Mouse (Mus musculus): ENCODE data around the gene Cntf.

The Cntf gene

GRCm38 (mm10) chr19:12770888-12771287 lies 5.5 kb upstream of the Cntf start:
- in situ Hi-C loops (cut with MboI, MseI) = loop anchor here (5.0 kb wide), 2 partner anchors 41 to 46 kb away; no protein-coding TSS in a partner anchor

- in situ Hi-C loops (cut with MboI, MseI) = no loop called here
These were observed 3.0 kb downstream of the Cntf start for GRCm38 (mm10) chr19:12762212-12763130.

GRCm38 (mm10) chr19:12759656-12760055 lies 5.8 kb downstream of the Cntf start:
- in situ Hi-C loops (cut with MboI, MseI) = no loop called here

DNA sequence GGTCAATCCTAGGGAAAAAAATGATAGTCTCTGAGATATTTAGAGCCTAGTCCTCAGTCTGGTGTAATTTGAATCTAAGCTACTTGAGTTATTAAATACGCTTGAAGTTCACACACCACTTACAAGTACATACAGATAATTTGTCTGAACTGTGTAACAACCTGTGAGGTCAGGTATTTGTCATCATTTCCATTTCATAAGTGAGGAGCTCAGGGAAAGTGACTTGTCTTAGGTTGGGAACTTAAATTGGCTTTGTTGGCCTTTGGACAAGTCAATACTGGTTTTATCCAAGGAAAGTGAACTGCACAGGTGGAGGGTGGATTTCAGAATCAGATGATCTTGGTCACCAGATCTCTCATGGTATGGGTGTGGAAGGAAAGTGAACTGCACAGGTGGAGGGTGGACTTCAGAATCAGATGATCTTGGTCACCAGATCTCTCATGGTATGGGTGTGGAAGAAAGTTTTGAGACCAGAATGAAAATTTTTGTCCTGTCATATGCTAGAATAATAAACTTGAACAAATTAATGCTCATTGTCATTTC lies 6.4 kb downstream of the Cntf start:
- in situ Hi-C loops (cut with MboI, MseI) = no loop called here

DNA sequence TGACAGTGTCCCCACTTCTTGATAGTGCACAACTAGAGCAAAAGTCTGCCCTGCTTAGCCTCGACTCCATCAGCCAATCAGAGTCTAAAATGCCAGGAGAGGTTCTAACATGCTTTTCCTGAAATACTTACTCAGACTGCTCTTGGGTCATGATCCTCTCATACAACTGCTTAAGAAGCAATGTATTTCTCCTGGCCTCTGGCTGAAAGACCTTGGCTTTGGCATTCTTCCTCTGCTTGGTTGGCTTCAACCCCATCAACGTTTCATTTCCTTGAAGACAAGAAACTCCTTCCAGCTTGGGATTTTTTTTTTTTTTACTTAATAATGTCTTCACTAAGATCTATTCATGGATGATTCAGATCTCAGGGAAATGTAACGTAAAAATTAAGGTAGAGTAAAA lies 9.1 kb downstream of the Cntf start:
- in situ Hi-C loops (cut with MboI, MseI) = no loop called here

DNA sequence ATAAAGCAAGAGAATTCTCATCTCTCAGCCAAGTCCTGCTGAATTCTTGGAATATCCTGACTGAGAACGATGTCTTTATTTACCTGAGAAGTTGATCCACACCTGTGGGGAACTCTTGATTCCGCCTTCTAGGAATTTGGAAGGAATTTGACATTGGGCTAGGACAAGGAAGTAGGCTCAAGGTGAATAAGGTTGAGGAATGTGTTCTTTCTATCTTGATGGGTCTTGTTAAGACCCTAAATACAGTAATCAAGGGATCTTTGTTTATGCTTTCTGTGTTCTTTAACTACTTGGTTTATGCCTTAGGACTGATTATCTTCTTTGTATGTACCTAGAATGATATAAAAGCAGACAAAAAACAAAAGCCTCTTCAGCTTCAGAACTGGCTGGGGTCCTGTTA lies 33.5 kb downstream of the Cntf start:
- in situ Hi-C loops (cut with MboI, MseI) = loop anchor here in 1 of 2 experiments (10.0 kb wide), 1 partner anchor 1343 kb away; no protein-coding TSS in a partner anchor

- in situ Hi-C loops (cut with MboI, MseI) = loop anchor here in 1 of 2 experiments (10.0 kb wide), 1 partner anchor 1344 kb away; no protein-coding TSS in a partner anchor
These were observed 34.4 kb downstream of the Cntf start for GRCm38 (mm10) chr19:12731036-12731435.

GRCm38 (mm10) chr19:12725851-12726250 lies 39.6 kb downstream of the Cntf start:
- in situ Hi-C loops (cut with MboI, MseI) = no loop called here

DNA sequence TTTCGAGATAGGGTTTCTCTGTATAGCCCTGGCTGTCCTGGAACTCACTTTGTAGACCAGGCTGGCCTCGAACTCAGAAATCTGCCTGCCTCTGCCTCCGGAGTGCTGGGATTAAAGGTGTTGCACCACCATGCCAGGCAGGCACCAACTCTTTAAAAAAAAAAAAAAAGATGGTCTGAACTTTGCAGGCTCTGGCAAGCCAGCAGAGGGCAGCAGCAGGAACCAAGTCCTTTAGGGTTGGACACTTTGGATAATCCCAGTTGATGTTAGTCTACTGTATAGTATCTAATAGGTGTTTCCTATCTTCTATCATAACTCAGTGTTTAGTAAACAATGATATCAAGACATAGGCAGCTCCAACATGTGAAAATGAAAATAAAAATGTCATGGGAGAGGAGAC lies 43.1 kb downstream of the Cntf start:
- in situ Hi-C loops (cut with MboI, MseI) = loop anchor here (25.0 kb wide), 2 partner anchors 1090 to 1740 kb away; partner anchors contain the start of gene Olfr1499 (in 1 of the 2)

- in situ Hi-C loops (cut with MboI, MseI) = loop anchor here (25.0 kb wide), 2 partner anchors 1091 to 1741 kb away; partner anchors contain the start of gene Olfr1499 (in 1 of the 2)
These were observed 43.8 kb downstream of the Cntf start for GRCm38 (mm10) chr19:12721596-12721995.

GRCm38 (mm10) chr19:12720919-12721318 lies 44.5 kb downstream of the Cntf start:
- in situ Hi-C loops (cut with MboI, MseI) = loop anchor here (25.0 kb wide), 2 partner anchors 1091 to 1741 kb away; partner anchors contain the start of gene Olfr1499 (in 1 of the 2)

- in situ Hi-C loops (cut with MboI, MseI) = loop anchor here (25.0 kb wide), 2 partner anchors 1092 to 1742 kb away; partner anchors contain the start of gene Olfr1499 (in 1 of the 2)
These were observed 45.0 kb downstream of the Cntf start for GRCm38 (mm10) chr19:12720463-12720862.

DNA sequence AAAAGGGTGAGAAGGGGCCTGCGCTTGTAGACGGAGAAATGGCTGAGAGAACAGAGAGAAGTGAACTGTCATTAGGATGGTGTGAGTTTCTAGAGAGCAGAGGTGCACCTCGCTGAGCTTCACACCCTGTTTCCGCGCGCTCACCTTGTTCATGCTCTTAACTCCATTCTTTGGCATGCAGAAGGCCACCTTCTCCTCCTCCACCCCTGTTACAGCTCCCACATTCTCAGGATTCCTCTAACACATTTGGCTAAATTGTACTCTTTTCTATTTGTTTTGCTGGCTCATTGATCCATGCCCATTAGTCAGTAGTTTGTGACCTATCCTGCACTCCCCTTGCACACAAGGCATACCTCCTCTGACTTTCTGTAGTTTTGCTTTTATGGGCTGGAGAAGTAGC lies 46.2 kb downstream of the Cntf start:
- in situ Hi-C loops (cut with MboI, MseI) = loop anchor here (25.0 kb wide), 2 partner anchors 1093 to 1743 kb away; partner anchors contain the start of gene Olfr1499 (in 1 of the 2)

Data from T-helper 17 cell (primary cell).